Mouse (Mus musculus) stomach, embryonic 14.5 days (tissue): ENCODE data around the gene Scube1. TPM values are rescaled to one million over a fixed set of nuclear protein-coding genes. Genes with fewer than 3 reads are reported as not detected.
A peak's percentile ranks its signal among the peaks of the same experiment; 100 is the strongest.

Source experiments
- ATAC-seq: fragments of 200-750 bp; cut with Nextera tagmentation; 2 replicates; pipeline ENCODE4 v1.8.0; 2017; ENCODE audit warnings: low read depth, moderate TSS enrichment; ENCODE audit not compliant: insufficient number of reproducible peaks, insufficient read depth, low FRiP score
- H3K27ac ChIP-seq: fragments of 300-500 bp; sonication (generic); 2 replicates; pipeline ENCODE4 v1.5.1; 2014; ENCODE audit warnings: mild to moderate bottlenecking, low read length, moderate library complexity, mixed read lengths
- H3K27me3 ChIP-seq: fragments of 300-500 bp; sonication (generic); 2 replicates; pipeline ENCODE4 v1.6.1; 2014; ENCODE audit warnings: low read length, control low read depth, mixed read lengths; ENCODE audit not compliant: control insufficient read depth, insufficient read depth
- H3K36me3 ChIP-seq: fragments of 300-500 bp; sonication (generic); 2 replicates; pipeline ENCODE4 v1.6.1; 2014; ENCODE audit warnings: mild to moderate bottlenecking, control low read depth, low read length, moderate library complexity, mixed read lengths; ENCODE audit not compliant: control insufficient read depth, insufficient read depth
- H3K4me1 ChIP-seq: fragments of 300-500 bp; sonication (generic); 2 replicates; pipeline ENCODE4 v1.6.1; 2014; ENCODE audit warnings: low read length, control low read depth, mixed read lengths; ENCODE audit not compliant: control insufficient read depth, insufficient read depth
- H3K4me2 ChIP-seq: fragments of 300-500 bp; sonication (generic); replicated peaks from 2 replicates; pipeline ENCODE4 v1.6.1; 2014; ENCODE audit warnings: low read depth, low read length, control low read depth
- H3K4me3 ChIP-seq: fragments of 300-500 bp; sonication (generic); 2 replicates; pipeline ENCODE4 v1.5.1; 2014; ENCODE audit warnings: low read depth, low read length, control low read depth
- H3K9ac ChIP-seq: fragments of 300-500 bp; sonication (generic); replicated peaks from 2 replicates; pipeline ENCODE4 v1.6.1; 2014; ENCODE audit warnings: low read depth, mild to moderate bottlenecking, control low read depth, low read length, moderate library complexity, mixed read lengths
- H3K9me3 ChIP-seq: fragments of 300-500 bp; sonication (generic); 2 replicates; pipeline ENCODE4 v1.6.1; 2016; ENCODE audit warnings: low read depth, low read length, control low read depth; ENCODE audit not compliant: control insufficient read depth
- WGBS: fragments of 180-500 bp; shearing (Covaris S2); extraction: QIAGEN DNeasy Blood & Tissue Kit; methylation state at CpG from one replicate; pipeline ENCODE4 v1.1.7; 2014; 5-methylcytosine and 5-hydroxymethylcytosine counted together
- polyA plus RNA-seq: library from polyadenylated mRNA; unstranded; fragments of >200 nt; fragmentation: Nextera tagmentation; extraction: Ambion mirVana; gene quantifications from 2 replicates; pipeline ENCODE4 v1.2.1, GENCODE M21; 2014

The Scube1 gene
- polyA plus RNA-seq, 1 experiment from 2014 or later, result 9.8 TPM

- Histone ChIP-seq H3K36me3 (no peaks in the 10 kb centered on the region), H3K4me2 (no peak overlapping the region), H3K27ac (no peak overlapping the region), H3K27me3 (no peaks in the 10 kb centered on the region), H3K9ac (no peak overlapping the region), H3K4me1 (0 out of 2 replicates have a peak, but pooled peaks cover 4% of the 10 kb centered on the region), H3K9me3 (no peaks in the 10 kb centered on the region), H3K4me3 (no peak overlapping the region)
- ATAC-seq, result no peak
- WGBS, result 45% methylated on average over 15 of the region's 15 CpGs
Measured at GRCm38 (mm10) chr15:83607115-83607802, 117.6 kb downstream of the Scube1 start.

DNA sequence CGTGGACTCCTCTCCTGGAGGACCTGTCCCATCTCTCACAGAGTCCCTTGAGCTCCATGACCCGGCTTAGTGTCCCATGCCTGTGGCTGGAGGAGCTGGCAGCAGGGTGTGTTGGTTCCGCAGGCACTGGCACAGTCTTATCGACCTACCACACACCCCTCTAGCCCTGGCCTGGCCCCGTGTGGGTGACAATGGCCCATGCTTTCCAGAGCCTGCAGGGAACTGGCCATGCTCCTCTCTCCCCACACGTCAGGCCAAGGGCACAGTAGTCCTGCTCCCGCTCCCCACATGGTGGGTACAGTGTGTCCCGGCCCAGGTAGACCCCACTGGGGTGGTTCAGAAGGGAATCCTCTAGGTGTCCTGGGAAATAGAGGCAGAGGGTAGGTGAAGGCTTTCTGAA, 118.1 kb downstream of the Scube1 start:
- H3K27ac ChIP-seq, result no peak overlapping the region
- H3K4me2 ChIP-seq, result no peak overlapping the region
- 88% methylated on average over 8 of the region's 8 CpGs for WGBS
- no peaks in the 10 kb centered on the region for H3K9me3 ChIP-seq
- no peaks in the 10 kb centered on the region for H3K36me3 ChIP-seq
- no peak overlapping the region for H3K4me3 ChIP-seq
- H3K9ac ChIP-seq, result no peak overlapping the region
- 0 out of 2 replicates have a peak, but pooled peaks cover 4% of the 10 kb centered on the region for H3K4me1 ChIP-seq
- ATAC-seq, result 0 out of 2 replicates have a peak, but pooled peaks have one; percentile 39
- H3K27me3 ChIP-seq, result no peaks in the 10 kb centered on the region

DNA sequence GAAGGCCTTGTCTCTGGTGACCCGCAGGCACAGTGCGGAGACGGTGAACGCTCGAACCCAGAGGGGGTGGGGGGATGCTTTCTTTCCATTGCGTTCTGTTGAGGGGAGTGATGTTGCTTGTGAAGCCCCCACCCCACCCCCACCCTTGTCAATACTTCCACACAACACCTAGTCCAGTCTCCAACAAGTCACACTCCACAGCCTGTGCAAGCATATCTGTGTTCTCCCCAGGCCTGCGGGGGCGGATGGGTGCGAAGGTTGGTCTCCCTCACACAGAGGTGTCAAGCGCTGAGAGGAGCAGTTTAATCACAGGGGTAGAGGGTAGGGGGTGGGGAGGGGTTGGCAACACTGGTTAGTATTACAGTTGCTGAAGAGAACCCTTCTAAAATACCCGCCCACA, 118.6 kb downstream of the Scube1 start:
- H3K4me1 ChIP-seq, result 0 out of 2 replicates have a peak, but pooled peaks cover 4% of the 10 kb centered on the region
- WGBS, result 87% methylated on average over 11 of the region's 11 CpGs
- ATAC-seq, result no peak

DNA sequence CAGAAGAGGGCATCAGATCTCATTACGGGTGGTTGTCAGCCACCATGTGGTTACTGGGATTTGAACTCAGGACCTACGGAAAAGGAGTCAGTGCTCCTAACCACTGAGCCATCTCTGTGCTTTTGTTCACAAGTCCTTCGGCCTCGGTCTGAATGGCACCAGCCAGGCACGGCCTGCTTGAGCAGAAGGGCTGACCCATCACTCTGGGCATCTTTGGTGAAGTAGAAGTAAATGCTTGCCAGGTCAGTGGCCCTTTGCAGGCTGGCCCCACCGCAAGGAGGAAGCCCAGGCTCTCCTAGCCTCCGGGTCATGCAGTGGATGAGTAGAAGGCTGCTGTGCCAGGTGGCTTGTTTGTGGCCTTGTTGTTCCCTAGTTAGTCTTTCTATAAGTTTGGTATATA, 121.4 kb downstream of the Scube1 start:
- H3K4me1 ChIP-seq, result 0 out of 2 replicates have a peak, but pooled peaks cover 4% of the 10 kb centered on the region
- H3K9me3 ChIP-seq, result no peaks in the 10 kb centered on the region
- no peak overlapping the region for H3K27ac ChIP-seq
- H3K4me3 ChIP-seq, result no peak overlapping the region
- no peaks in the 10 kb centered on the region for H3K27me3 ChIP-seq
- WGBS, result 97% methylated on average over 7 of the region's 7 CpGs
- no peak for ATAC-seq
- H3K4me2 ChIP-seq, result no peak overlapping the region
- H3K36me3 ChIP-seq, result no peaks in the 10 kb centered on the region
- H3K9ac ChIP-seq, result no peak overlapping the region

More for the DNA sequence above, 118.6 kb downstream of the Scube1 start:
- Histone ChIP-seq H3K4me2 (no peak overlapping the region), H3K27me3 (no peaks in the 10 kb centered on the region), H3K9ac (no peak overlapping the region), H3K27ac (no peak overlapping the region), H3K4me3 (no peak overlapping the region), H3K9me3 (no peaks in the 10 kb centered on the region), H3K36me3 (no peaks in the 10 kb centered on the region)

DNA sequence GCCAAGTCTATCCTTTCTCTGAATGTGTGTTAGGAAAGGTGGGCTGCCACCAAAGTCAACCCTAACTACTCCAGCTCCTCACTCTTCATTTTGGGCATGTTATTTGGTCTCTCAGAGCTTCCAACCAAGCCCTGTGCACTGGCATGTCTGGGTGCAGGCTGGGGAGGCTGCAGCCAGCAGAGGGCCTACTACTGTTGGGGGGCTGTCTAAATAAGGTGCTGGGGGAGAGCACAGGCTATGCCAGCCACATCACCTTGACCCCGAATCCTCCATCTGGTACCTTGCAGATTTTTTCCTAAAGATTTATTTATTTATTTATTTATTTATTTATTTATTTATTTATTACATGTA, 121.8 kb downstream of the Scube1 start:
- Histone ChIP-seq H3K9ac (no peak overlapping the region), H3K9me3 (no peaks in the 10 kb centered on the region), H3K27me3 (no peaks in the 10 kb centered on the region), H3K4me2 (no peak overlapping the region), H3K4me1 (0 out of 2 replicates have a peak, but pooled peaks cover 4% of the 10 kb centered on the region), H3K4me3 (no peak overlapping the region), H3K36me3 (no peaks in the 10 kb centered on the region), H3K27ac (no peak overlapping the region)
- 100% methylated on average over 1 of the region's 1 CpGs for WGBS
- ATAC-seq, result no peak

DNA sequence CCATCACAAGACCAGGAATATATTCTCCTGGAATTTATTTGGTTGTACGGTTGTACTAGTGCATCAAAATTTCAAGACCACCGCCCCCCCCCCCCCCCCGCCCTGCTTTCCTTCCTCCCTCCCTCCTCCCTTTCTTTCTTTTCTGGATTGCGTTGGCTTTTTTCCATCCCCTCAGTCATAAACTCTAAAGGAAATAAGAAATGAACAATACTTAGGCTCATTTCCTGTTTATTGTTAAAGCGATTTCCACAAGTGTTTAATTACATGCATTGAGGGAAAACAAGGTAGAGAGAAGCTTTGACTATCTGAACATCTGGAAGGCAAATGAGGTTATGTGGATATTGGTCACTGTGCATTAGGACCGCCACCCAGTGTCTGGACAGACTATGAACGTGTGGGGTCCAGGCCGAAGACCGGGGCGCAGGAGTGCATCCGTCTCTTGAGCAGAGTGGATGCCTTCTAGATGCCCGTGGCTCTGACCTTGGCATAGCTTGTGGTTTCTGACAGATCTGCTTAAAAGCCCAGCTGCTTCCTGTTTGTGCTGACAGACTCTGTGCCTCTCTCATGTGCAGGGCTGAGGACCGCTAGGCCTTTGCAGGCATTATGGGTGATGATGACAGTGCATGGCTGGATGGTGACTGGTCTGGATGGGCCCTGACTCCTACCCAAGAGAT, 122.3 kb downstream of the Scube1 start:
- Histone ChIP-seq H3K9me3 (no peaks in the 10 kb centered on the region), H3K27me3 (no peaks in the 10 kb centered on the region), H3K9ac (no peak overlapping the region), H3K4me3 (no peak overlapping the region), H3K27ac (0 out of 2 replicates have a peak overlapping the region, but pooled peaks have one; percentile 44), H3K4me1 (0 out of 2 replicates have a peak, but pooled peaks cover 4% of the 10 kb centered on the region), H3K4me2 (no peak overlapping the region), H3K36me3 (no peaks in the 10 kb centered on the region)
- no peak for ATAC-seq
- 66% methylated on average over 13 of the region's 13 CpGs for WGBS

- H3K9me3 ChIP-seq, result no peaks in the 10 kb centered on the region
- no peak overlapping the region for H3K4me2 ChIP-seq
- no peak overlapping the region for H3K4me3 ChIP-seq
- no peaks in the 10 kb centered on the region for H3K27me3 ChIP-seq
- 66% methylated on average over 4 of the region's 4 CpGs for WGBS
- no peak overlapping the region for H3K27ac ChIP-seq
- no peak for ATAC-seq
- no peaks in the 10 kb centered on the region for H3K36me3 ChIP-seq
- no peak overlapping the region for H3K9ac ChIP-seq
- 0 out of 2 replicates have a peak, but pooled peaks cover 4% of the 10 kb centered on the region for H3K4me1 ChIP-seq
Measured at GRCm38 (mm10) chr15:83601185-83601584, 123.6 kb downstream of the Scube1 start.

DNA sequence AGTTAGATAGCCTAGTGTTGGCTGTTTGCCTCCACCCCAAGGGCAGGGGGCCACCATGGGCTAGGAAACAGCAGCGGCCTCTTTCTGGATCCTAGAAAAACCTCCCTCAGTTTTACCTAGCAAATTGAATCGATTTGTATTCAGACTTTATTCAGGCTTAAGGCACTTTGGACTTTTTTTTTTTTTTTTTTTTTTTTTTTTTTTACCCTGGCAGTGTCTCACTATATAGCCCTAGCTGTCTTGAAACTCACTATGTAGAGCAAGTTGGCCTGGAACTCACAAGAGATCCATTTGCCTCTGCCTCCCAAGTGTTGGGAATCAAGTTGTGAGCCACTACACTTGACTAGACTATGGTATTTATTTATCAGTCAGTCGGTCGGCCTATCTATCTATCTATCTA, 128.0 kb downstream of the Scube1 start:
- no peak overlapping the region for H3K27ac ChIP-seq
- no peak overlapping the region for H3K4me2 ChIP-seq
- no peak overlapping the region for H3K4me3 ChIP-seq
- no peak for ATAC-seq
- H3K4me1 ChIP-seq, result peaks cover 18% of the 10 kb centered on the region
- no peak overlapping the region for H3K9ac ChIP-seq
- no peaks in the 10 kb centered on the region for H3K27me3 ChIP-seq
- no peaks in the 10 kb centered on the region for H3K9me3 ChIP-seq
- WGBS, result 85% methylated on average over 4 of the region's 4 CpGs
- H3K36me3 ChIP-seq, result no peaks in the 10 kb centered on the region
